Mouse (Mus musculus) spleen, postnatal 10 days (tissue): ENCODE measurements around the gene Gm20696.

Experiments used
- DNase-seq, 2 experiments: peaks; one replicate each; pipeline ENCODE4 v3.0.0; 2021 to 2022; ENCODE audit warnings: low spot score in 2 of 2

The Gm20696 gene

GRCm38 (mm10) chr6:99388741-99389675 is 277.6 kb downstream of the Gm20696 start:
- DNase-seq, result peak in 1 of 2 experiments; percentile 68

GRCm38 (mm10) chr6:99388023-99388422 is 278.6 kb downstream of the Gm20696 start:
- DNase-seq, result no peak

GRCm38 (mm10) chr6:99385059-99385604 is 281.5 kb downstream of the Gm20696 start:
- DNase-seq, result peak; percentile 20 to 48

- no peak for DNase-seq
Observed at GRCm38 (mm10) chr6:99383846-99384472, 282.6 kb downstream of the Gm20696 start.

- no peak for DNase-seq
Observed at GRCm38 (mm10) chr6:99380146-99380545, 286.5 kb downstream of the Gm20696 start.

GRCm38 (mm10) chr6:99378997-99379710 is 287.4 kb downstream of the Gm20696 start:
- no peak for DNase-seq

GRCm38 (mm10) chr6:99377716-99378115 is 288.9 kb downstream of the Gm20696 start:
- DNase-seq, result no peak

- no peak for DNase-seq
Observed at GRCm38 (mm10) chr6:99377131-99377530, 289.5 kb downstream of the Gm20696 start.

- no peak for DNase-seq
Observed at GRCm38 (mm10) chr6:99376721-99377120, 289.9 kb downstream of the Gm20696 start.

- DNase-seq, result peak in 1 of 2 experiments; percentile 35
Observed at GRCm38 (mm10) chr6:99375865-99376264, 290.7 kb downstream of the Gm20696 start.

- no peak for DNase-seq
Observed at GRCm38 (mm10) chr6:99375376-99375775, 291.2 kb downstream of the Gm20696 start.

- DNase-seq, result peak in 1 of 2 experiments; percentile 28
Observed at GRCm38 (mm10) chr6:99374448-99375271, 291.9 kb downstream of the Gm20696 start.

- no peak for DNase-seq
Observed at GRCm38 (mm10) chr6:99372427-99372826, 294.2 kb downstream of the Gm20696 start.

GRCm38 (mm10) chr6:99372016-99372415 is 294.6 kb downstream of the Gm20696 start:
- no peak for DNase-seq

- no peak for DNase-seq
Observed at GRCm38 (mm10) chr6:99369931-99370330, 296.7 kb downstream of the Gm20696 start.

GRCm38 (mm10) chr6:99369156-99369555 is 297.4 kb downstream of the Gm20696 start:
- DNase-seq, result no peak

- DNase-seq, result no peak
Observed at GRCm38 (mm10) chr6:99368118-99368753, 298.4 kb downstream of the Gm20696 start.

- no peak for DNase-seq
Observed at GRCm38 (mm10) chr6:99364545-99364944, 302.1 kb downstream of the Gm20696 start.

GRCm38 (mm10) chr6:99360581-99360980 is 306.0 kb downstream of the Gm20696 start:
- DNase-seq, result no peak

- no peak for DNase-seq
Observed at GRCm38 (mm10) chr6:99359765-99360499, 306.7 kb downstream of the Gm20696 start.
